In genomic region chr6:97116896-97117295, GRCm38 (mm10) we compare ENCODE assay signal across 26 mouse cellular contexts. TPM values are rescaled to one million over a fixed set of nuclear protein-coding genes. Genes with fewer than 3 reads are reported as not detected.
DNase-seq lines count a peak whose midpoint lies in the region; ATAC-seq and TF ChIP-seq lines count a peak whose summit lies in the region.
"Had no signal": no experiment of that assay in that cellular context is flagged by ENCODE, and none has a peak within 500 bp of the region (broad histone marks: within the 10 kb centered on the region; RNA-seq: fewer than 3 reads in every experiment).

No protein-coding gene starts in this region.

- H3K27ac ChIP-seq in liver, embryonic 11.5 days (ENCODE audit: low read depth, low read length), result no peak overlapping the region
- no peak overlapping the region for H3K27ac ChIP-seq in liver, postnatal 0 days (ENCODE audit: low read depth)
- H3K27ac ChIP-seq in stomach, postnatal 0 days (replicated peaks), result no peak overlapping the region
- H3K27ac ChIP-seq: embryonic facial prominence, embryonic 12.5 days; forebrain, embryonic 12.5 days; heart, adult 2 months; heart, embryonic 15.5 days; hindbrain, embryonic 13.5 days had no signal

- H3K9ac ChIP-seq in liver, embryonic 11.5 days (ENCODE audit: low read depth, low read length), result no peak overlapping the region
- no peak overlapping the region for H3K9ac ChIP-seq in liver, postnatal 0 days (replicated peaks)
- H3K9ac ChIP-seq in stomach, postnatal 0 days (ENCODE audit: low read length), result no peak overlapping the region
- H3K9ac ChIP-seq: embryonic facial prominence, embryonic 12.5 days; forebrain, embryonic 12.5 days; heart, embryonic 15.5 days; hindbrain, embryonic 13.5 days had no signal

- ATAC-seq in liver, embryonic 11.5 days (replicated peaks; ENCODE audit: low FRiP score), result peak; percentile 53; the same call in 1 of the 2 replicates
- ATAC-seq in liver, postnatal 0 days, result peak; percentile 60
- no peak for ATAC-seq in stomach, postnatal 0 days (ENCODE audit: low FRiP score, low TSS enrichment)
- ATAC-seq: forebrain, embryonic 16.5 days had no signal

- DNase-seq in liver, embryonic 11.5 days (ENCODE audit: low spot score), result no peak
- DNase-seq in liver, result no peak
- DNase-seq in c-Kit-positive CD71-positive TER-119-negative erythroid progenitor cells, embryonic 14.5 days (ENCODE audit: low read depth), result peak; percentile 25
- DNase-seq in liver, postnatal 0 days, result no peak
- DNase-seq in stomach, postnatal 0 days (ENCODE audit: low spot score), result no peak
- DNase-seq in layer of hippocampus, postnatal 10 days (ENCODE audit: low spot score in 2 of 2), result no peak
- no peak for DNase-seq in thymus, postnatal 10 days (ENCODE audit: low spot score in 2 of 2)
- DNase-seq: adrenal gland, adult 8-10 months; adrenal gland, postnatal 36 days; cerebellum, adult 11 months; cerebellum, adult 8-10 months; cerebellum, postnatal 14 days; embryo, embryonic 11 days; gastrocnemius, postnatal 14 days; heart, adult 2 months; heart, postnatal 14 days had no signal

- H3K4me1 ChIP-seq in liver, embryonic 11.5 days (replicated peaks; ENCODE audit: control insufficient read depth, insufficient read depth, low read length), result no peaks in the 10 kb centered on the region
- no peaks in the 10 kb centered on the region for H3K4me1 ChIP-seq in liver, postnatal 0 days (ENCODE audit: insufficient read depth)
- no peaks in the 10 kb centered on the region for H3K4me1 ChIP-seq in stomach, postnatal 0 days (replicated peaks; ENCODE audit: control insufficient read depth, insufficient read depth)
- H3K4me1 ChIP-seq: forebrain, embryonic 12.5 days; heart, embryonic 15.5 days; hindbrain, embryonic 13.5 days had no signal

- TF ChIP-seq CTCF in liver, postnatal 0 days (IDR thresholded peaks at IDR 0.05; ENCODE audit: low read depth), result no peak
- TF ChIP-seq CTCF in stomach, postnatal 0 days (IDR thresholded peaks at IDR 0.05; ENCODE audit: low read depth), result no peak

- no peak overlapping the region for H3K4me2 ChIP-seq in liver, embryonic 11.5 days
- H3K4me2 ChIP-seq in liver, postnatal 0 days (ENCODE audit: low read depth, low read length), result no peak overlapping the region
- H3K4me2 ChIP-seq in stomach, postnatal 0 days (replicated peaks; ENCODE audit: low read depth), result no peak overlapping the region
- H3K4me2 ChIP-seq: embryonic facial prominence, embryonic 12.5 days; forebrain, embryonic 12.5 days; heart, embryonic 11.5 days; heart, embryonic 15.5 days; hindbrain, embryonic 13.5 days had no signal

- no peaks in the 10 kb centered on the region for H3K27me3 ChIP-seq in liver, embryonic 11.5 days (replicated peaks; ENCODE audit: control insufficient read depth, insufficient read depth, low read length)
- no peaks in the 10 kb centered on the region for H3K27me3 ChIP-seq in liver, postnatal 0 days (ENCODE audit: insufficient read depth, low read length)
- H3K27me3 ChIP-seq in stomach, postnatal 0 days (ENCODE audit: control insufficient read depth, insufficient read depth, low read length), result no peaks in the 10 kb centered on the region
- H3K27me3 ChIP-seq: embryonic facial prominence, embryonic 12.5 days; forebrain, embryonic 12.5 days; heart, embryonic 15.5 days; hindbrain, embryonic 13.5 days had no signal

- H3K9me3 ChIP-seq in liver, embryonic 11.5 days (ENCODE audit: control insufficient read depth, low read length), result no peaks in the 10 kb centered on the region
- no peaks in the 10 kb centered on the region for H3K9me3 ChIP-seq in liver, postnatal 0 days (ENCODE audit: low read length)
- H3K9me3 ChIP-seq in stomach, postnatal 0 days (ENCODE audit: control insufficient read depth, low read length), result no peaks in the 10 kb centered on the region
- H3K9me3 ChIP-seq: embryonic facial prominence, embryonic 12.5 days; forebrain, embryonic 12.5 days; heart, embryonic 15.5 days; hindbrain, embryonic 13.5 days had no signal

- TF ChIP-seq EP300 in liver, postnatal 0 days (IDR thresholded peaks at IDR 0.05; ENCODE audit: low read depth), result peak; percentile 91
- no peak for TF ChIP-seq EP300 in stomach, postnatal 0 days (optimal IDR thresholded peaks at IDR 0.05)

- H3K36me3 ChIP-seq in liver, embryonic 11.5 days (ENCODE audit: control insufficient read depth, insufficient read depth, low read length), result no peaks in the 10 kb centered on the region
- peaks cover 7% of the 10 kb centered on the region for H3K36me3 ChIP-seq in liver, postnatal 0 days (replicated peaks; ENCODE audit: insufficient read depth, low read length)
- peaks cover 3% of the 10 kb centered on the region; the same call in 1 of the 2 replicates for H3K36me3 ChIP-seq in stomach, postnatal 0 days (ENCODE audit: control insufficient read depth, insufficient read depth, low read length)
- H3K36me3 ChIP-seq: embryonic facial prominence, embryonic 12.5 days; forebrain, embryonic 12.5 days had no signal

- 57% methylated on average over 5 of the region's 5 CpGs for WGBS in liver, embryonic 11.5 days
- WGBS in liver, postnatal 0 days (ENCODE audit: insufficient replicate concordance), result 59% methylated on average over 5 of the region's 5 CpGs
- WGBS in stomach, postnatal 0 days, result 81% methylated on average over 5 of the region's 5 CpGs

- no peak overlapping the region for H3K4me3 ChIP-seq in liver, embryonic 11.5 days (ENCODE audit: low read depth, low read length)
- H3K4me3 ChIP-seq in liver, postnatal 0 days (ENCODE audit: low read depth, low read length), result no peak overlapping the region
- H3K4me3 ChIP-seq in stomach, postnatal 0 days (ENCODE audit: low read depth, low read length), result no peak overlapping the region
- H3K4me3 ChIP-seq: embryonic facial prominence, embryonic 12.5 days; forebrain, embryonic 12.5 days; heart, adult 2 months; heart, embryonic 15.5 days; hindbrain, embryonic 13.5 days had no signal

RNA-seq across cellular contexts. Expression of gene Eogt, which starts 32.1 kb away (rescaled TPM):
- 4.9 and 5.6 TPM in 2 replicates for polyA plus RNA-seq in liver, embryonic 11.5 days (2014; fragmentation: Nextera tagmentation; extraction: Ambion mirVana)
- polyA plus RNA-seq in liver, postnatal 0 days (2015; fragmentation: Nextera tagmentation; extraction: Ambion mirVana), result 1.0 and 1.8 TPM in 2 replicates
- polyA plus RNA-seq in stomach, postnatal 0 days (2015; fragmentation: Nextera tagmentation; extraction: Ambion mirVana), result 5.0 and 5.1 TPM in 2 replicates
- 10 to 100 TPM; 32.2 to 35.2 TPM for total RNA-seq in layer of hippocampus, postnatal 10 days (2021)

RNA-seq across cellular contexts. Expression of gene Fam19a4, which starts 56.7 kb away (rescaled TPM):
- not detected in 2 replicates for polyA plus RNA-seq in liver, embryonic 11.5 days (2014; fragmentation: Nextera tagmentation; extraction: Ambion mirVana)
- polyA plus RNA-seq in liver, postnatal 0 days (2015; fragmentation: Nextera tagmentation; extraction: Ambion mirVana), result not detected in 2 replicates
- polyA plus RNA-seq in stomach, postnatal 0 days (2015; fragmentation: Nextera tagmentation; extraction: Ambion mirVana), result 0.15 and 0.27 TPM in 2 replicates
- total RNA-seq in layer of hippocampus, postnatal 10 days (2021), result under 1 TPM; 0.33 to 0.55 TPM
- total RNA-seq: common myeloid progenitor, adult 5-6 weeks; heart, adult 2 months; heart, postnatal 14 days; hematopoietic stem cell, adult 5-6 weeks had no signal
- polyA plus RNA-seq: C2C12; gonadal fat pad, adult 2 months; heart, adult 2 months; heart, embryonic 11.5 days had no signal
